Mouse (Mus musculus): Measurements from ENCODE around the gene Kcnn3. TPM values are rescaled to one million over a fixed set of nuclear protein-coding genes. Genes with fewer than 3 reads are reported as not detected.

Kcnn3 gene
- polyA plus RNA-seq, 1 experiment from 2014 or later, result 2.0 TPM

DNA sequence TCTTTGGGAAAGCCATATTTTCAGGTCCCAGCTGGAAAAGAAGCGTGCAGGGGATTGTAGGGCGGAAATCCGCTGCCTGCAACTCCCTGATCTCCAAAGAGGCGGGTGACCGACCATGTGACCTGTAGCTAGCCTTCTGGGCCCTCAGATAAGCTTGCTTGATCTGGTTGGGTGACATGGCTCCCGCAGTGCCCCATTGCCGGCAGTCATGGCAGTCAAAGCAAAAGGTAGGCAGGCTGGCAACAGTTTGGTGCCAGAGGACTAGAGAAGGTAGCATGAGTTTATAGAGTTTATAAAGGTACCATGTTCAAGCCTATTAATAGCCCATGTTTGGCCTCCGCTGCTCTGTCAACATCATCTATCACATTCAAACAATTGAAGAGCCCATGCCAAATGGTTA lies 33.5 kb downstream of the Kcnn3 start:
- H3K36me3 ChIP-seq (replicated peaks), result no peaks in the 10 kb centered on the region
- H3K9me3 ChIP-seq, result no peaks in the 10 kb centered on the region
- 94% methylated on average over 8 of the region's 8 CpGs for WGBS
- H3K4me1 ChIP-seq, result peaks cover 3% of the 10 kb centered on the region; the same call in 1 of the 2 replicates
- no peak overlapping the region for H3K9ac ChIP-seq
- ATAC-seq (ENCODE audit: low FRiP score), result no peak
- no peak overlapping the region for H3K4me2 ChIP-seq
- H3K27me3 ChIP-seq, result no peaks in the 10 kb centered on the region
- H3K4me3 ChIP-seq (replicated peaks), result no peak overlapping the region
- H3K27ac ChIP-seq, result no peak overlapping the region

DNA sequence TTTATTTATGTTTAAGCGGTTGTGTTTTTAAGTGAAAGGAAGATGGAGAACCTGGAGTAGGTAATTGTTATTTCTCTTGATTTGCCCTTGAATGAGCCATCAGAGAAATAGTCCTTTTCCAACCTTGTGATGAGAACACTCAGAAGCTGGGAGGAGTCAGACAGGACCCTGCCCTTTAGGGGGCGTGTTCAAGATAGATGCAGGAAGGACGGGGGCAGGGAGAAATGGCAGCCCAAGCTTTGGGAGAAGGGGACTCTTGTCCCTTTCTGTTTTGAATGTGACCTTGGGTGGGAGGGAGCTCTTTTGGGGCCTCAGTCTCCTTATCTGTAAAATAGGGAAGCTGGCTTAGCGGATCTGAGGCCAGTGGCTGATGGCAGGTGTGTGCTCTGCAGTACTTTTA lies 34.0 kb downstream of the Kcnn3 start:
- Histone ChIP-seq H3K27ac (no peak overlapping the region), H3K4me2 (no peak overlapping the region), H3K4me1 (peaks cover 8% of the 10 kb centered on the region), H3K36me3 (replicated peaks) (no peaks in the 10 kb centered on the region), H3K9me3 (no peaks in the 10 kb centered on the region), H3K9ac (no peak overlapping the region), H3K4me3 (replicated peaks) (no peak overlapping the region), H3K27me3 (no peaks in the 10 kb centered on the region)
- ATAC-seq (ENCODE audit: low FRiP score), result no peak
- WGBS, result 83% methylated on average over 4 of the region's 4 CpGs

DNA sequence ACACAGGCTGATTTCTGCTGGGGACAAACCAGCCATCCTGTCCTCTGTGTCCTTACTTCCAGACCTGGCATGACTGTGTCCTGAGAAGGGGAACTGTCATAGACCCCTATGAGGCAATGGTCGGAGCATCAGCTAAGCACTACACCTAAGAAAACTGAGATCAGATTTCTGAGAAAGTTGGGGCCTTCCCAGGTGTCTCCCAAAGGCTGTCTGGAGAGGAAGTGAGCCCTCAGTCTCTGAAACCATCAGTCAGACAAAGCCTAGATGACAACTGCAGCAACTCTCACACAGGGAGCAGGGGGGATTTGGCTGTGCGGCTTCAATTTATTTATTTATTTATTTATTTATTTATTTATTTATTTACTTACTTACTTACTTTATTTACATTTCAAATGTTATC lies 34.6 kb downstream of the Kcnn3 start:
- Histone ChIP-seq H3K9ac (no peak overlapping the region), H3K9me3 (no peaks in the 10 kb centered on the region), H3K4me2 (no peak overlapping the region), H3K36me3 (replicated peaks) (no peaks in the 10 kb centered on the region), H3K27ac (no peak overlapping the region), H3K4me3 (replicated peaks) (no peak overlapping the region), H3K4me1 (peaks cover 14% of the 10 kb centered on the region), H3K27me3 (no peaks in the 10 kb centered on the region)
- no peak for ATAC-seq (ENCODE audit: low FRiP score)
- WGBS, result 93% methylated on average over 2 of the region's 2 CpGs

DNA sequence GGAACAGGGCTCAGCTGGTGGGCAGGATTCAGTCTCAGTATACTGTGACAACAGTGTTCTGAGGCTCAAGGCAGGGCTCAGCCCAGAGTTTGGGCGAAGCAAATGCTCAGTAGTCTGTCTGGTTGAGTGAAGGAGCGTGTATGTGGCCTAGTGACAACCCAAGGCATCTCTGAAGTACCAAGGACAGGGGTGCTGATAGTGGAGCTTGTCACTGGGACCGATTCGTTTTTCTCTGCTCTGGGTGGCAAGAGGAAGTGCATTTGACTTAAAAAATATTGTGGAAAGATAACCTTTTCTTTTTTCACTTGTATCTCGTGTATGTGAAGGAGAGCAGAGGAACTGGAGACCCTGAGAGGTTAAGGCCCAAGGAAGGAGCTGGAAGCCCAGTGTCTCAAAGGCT lies 37.8 kb downstream of the Kcnn3 start:
- Histone ChIP-seq H3K27me3 (no peaks in the 10 kb centered on the region), H3K27ac (no peak overlapping the region), H3K9me3 (no peaks in the 10 kb centered on the region), H3K4me3 (replicated peaks) (no peak overlapping the region), H3K36me3 (replicated peaks) (no peaks in the 10 kb centered on the region), H3K9ac (no peak overlapping the region), H3K4me2 (no peak overlapping the region), H3K4me1 (peaks cover 16% of the 10 kb centered on the region)
- 79% methylated on average over 5 of the region's 5 CpGs for WGBS
- ATAC-seq (ENCODE audit: low FRiP score), result no peak

DNA sequence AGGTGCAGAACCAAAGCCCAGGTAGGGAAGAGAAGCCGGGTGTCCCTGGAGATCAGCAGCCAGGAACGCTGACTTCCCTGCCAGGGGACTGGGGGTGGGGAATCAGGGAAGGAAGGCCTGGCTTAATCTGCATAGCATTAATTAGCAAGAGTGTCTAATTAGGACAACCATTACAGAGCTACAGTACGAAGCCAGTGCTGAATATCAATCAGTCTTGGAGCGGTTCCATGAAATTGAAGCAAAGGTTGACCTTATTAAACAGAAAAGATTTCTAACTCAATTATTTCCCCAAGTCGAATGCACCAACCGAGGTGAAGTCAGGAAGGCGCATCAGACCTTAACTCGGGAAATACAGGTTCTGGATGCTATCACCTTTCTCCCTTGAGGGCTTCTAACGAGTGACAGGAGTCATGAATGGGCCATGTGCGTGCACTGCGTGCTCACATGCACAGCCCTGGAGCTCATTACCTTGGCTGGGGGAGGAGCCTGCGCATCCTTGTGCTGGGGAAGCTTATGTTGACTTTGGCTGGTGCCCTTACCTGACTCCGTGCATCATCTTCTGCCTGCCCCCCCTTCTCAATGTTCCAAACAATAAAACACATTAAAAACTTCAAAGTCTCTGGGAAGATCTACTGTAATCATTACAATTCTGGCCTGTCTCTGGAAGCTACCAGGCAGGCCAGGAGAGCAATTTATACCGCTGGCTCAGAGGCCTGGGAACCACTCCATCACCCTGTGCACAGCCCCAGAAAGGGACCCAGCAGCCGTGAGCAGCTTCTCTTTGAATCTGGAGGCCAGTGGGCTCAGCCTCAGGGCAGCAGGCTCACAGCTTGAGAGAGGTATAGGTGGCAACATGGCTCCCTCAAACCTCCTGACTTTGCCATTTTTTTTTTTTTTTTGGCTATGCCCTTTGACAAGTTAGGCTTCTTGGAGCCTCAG lies 39.3 kb downstream of the Kcnn3 start:
- Histone ChIP-seq H3K4me3 (replicated peaks) (no peak overlapping the region), H3K27me3 (no peaks in the 10 kb centered on the region), H3K27ac (peak overlapping the region; percentile 76), H3K36me3 (replicated peaks) (no peaks in the 10 kb centered on the region), H3K4me1 (peaks cover 16% of the 10 kb centered on the region), H3K4me2 (peak overlapping the region; percentile 34), H3K9me3 (no peaks in the 10 kb centered on the region), H3K9ac (peak overlapping the region; percentile 29; the same call in 1 of the 2 replicates)
- WGBS, result 40% methylated on average over 15 of the region's 15 CpGs
- ATAC-seq (ENCODE audit: low FRiP score), result peak; percentile 88; the same call in 1 of the 2 replicates

DNA sequence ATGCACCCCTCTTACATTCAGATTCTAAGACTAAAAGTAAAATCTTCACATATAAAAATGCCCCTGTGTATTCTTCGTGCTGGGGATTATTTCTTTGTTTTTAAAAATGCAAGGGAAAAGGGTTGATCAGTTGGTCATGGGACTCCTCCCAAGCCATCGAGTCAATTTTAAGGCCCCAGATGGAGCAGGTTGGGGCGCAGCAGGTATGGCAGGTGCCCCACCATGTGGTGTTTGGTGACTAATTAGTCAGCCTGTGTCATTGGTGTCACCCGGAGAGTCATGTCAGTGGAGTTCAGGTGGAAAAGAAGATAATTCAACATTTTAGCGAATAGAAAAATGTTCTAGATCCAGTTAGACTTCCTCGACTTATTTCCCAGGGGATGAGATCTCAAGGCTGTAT lies 41.4 kb downstream of the Kcnn3 start:
- Histone ChIP-seq H3K4me1 (peaks cover 16% of the 10 kb centered on the region), H3K9ac (no peak overlapping the region), H3K27me3 (no peaks in the 10 kb centered on the region), H3K4me2 (no peak overlapping the region), H3K9me3 (no peaks in the 10 kb centered on the region), H3K4me3 (replicated peaks) (no peak overlapping the region), H3K27ac (no peak overlapping the region), H3K36me3 (replicated peaks) (no peaks in the 10 kb centered on the region)
- no peak for ATAC-seq (ENCODE audit: low FRiP score)
- 91% methylated on average over 6 of the region's 6 CpGs for WGBS

DNA sequence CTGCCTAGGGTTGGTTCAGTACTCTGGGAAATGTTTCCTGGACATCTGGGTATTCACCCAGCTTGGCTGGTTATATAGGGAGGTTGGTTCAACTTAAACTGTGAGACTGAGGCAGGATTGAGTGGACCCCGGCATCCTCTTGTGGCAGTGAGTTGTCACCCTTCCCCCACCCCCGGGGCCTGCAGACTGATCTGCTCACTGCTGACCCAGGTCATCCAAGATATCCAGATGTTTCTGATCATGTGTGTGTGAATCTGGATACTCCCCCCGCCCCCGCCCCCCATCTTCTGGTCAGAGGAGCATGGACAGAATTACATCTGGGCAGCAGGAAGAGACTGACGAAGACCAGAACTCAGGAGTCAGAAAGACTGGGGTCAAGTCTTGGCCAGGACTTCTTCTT lies 45.4 kb downstream of the Kcnn3 start:
- Histone ChIP-seq H3K4me3 (replicated peaks) (no peak overlapping the region), H3K27ac (no peak overlapping the region), H3K4me2 (no peak overlapping the region), H3K9ac (no peak overlapping the region), H3K4me1 (0 out of 2 replicates have a peak, but pooled peaks cover 10% of the 10 kb centered on the region), H3K9me3 (no peaks in the 10 kb centered on the region), H3K36me3 (replicated peaks) (no peaks in the 10 kb centered on the region), H3K27me3 (no peaks in the 10 kb centered on the region)
- ATAC-seq (ENCODE audit: low FRiP score), result no peak
- 84% methylated on average over 5 of the region's 5 CpGs for WGBS

DNA sequence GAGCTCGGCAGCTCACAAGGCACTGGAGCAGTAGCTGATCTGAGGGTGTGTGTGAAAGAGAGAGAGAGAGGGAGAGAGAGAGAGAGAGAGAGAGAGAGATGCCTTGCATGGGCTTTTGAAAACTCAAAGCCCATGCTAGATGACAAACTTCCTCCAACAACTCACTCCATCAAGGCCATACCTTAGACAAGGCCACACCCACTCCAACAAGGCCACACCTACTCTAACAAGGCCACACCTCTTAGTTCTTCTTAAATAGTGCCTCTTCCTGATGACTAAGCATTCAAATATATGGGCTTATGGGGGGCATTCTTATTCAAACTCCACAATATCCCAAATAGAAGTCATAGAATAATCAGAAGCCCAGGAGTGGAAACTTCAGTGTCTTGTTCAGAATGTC lies 49.1 kb downstream of the Kcnn3 start:
- 0 out of 2 replicates have a peak, but pooled peaks cover 10% of the 10 kb centered on the region for H3K4me1 ChIP-seq
- no peak overlapping the region for H3K27ac ChIP-seq
- H3K4me3 ChIP-seq (replicated peaks), result no peak overlapping the region
- no peak overlapping the region for H3K4me2 ChIP-seq
- 92% methylated on average over 1 of the region's 1 CpGs for WGBS
- no peak for ATAC-seq (ENCODE audit: low FRiP score)
- H3K36me3 ChIP-seq (replicated peaks), result no peaks in the 10 kb centered on the region
- no peaks in the 10 kb centered on the region for H3K9me3 ChIP-seq
- H3K9ac ChIP-seq, result no peak overlapping the region
- no peaks in the 10 kb centered on the region for H3K27me3 ChIP-seq

DNA sequence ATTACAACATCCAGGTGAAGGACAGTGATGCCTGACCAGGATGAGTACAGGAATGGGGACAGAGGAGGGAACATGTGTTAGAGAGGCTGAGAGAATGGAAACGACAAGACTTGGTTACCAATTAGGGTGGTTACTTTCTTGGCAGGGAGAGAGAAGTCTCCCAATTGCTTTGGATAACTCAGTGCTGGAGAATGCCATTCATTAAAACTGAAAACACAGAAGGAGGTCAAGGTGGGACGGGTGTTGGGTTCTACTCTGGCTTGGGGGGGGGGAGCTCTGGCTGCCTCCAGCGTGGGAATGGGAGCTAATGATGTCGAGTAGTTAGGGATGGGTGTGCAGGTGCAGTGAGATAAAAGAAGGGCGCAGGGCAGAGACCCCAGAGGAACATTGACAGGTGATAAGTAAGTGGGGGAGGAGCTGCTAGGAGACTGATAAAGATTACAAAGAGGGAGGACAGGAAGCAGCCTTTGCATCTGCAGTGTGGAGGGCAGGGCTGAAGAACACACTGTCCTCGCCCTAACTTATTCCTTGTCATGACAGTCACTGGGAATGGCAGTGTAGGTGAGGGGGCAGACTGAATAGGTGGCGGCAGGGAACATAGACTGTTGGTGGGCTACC lies 49.9 kb downstream of the Kcnn3 start:
- Histone ChIP-seq H3K9me3 (no peaks in the 10 kb centered on the region), H3K27ac (no peak overlapping the region), H3K4me1 (peaks cover 14% of the 10 kb centered on the region; the same call in 1 of the 2 replicates), H3K36me3 (replicated peaks) (no peaks in the 10 kb centered on the region), H3K9ac (no peak overlapping the region), H3K27me3 (no peaks in the 10 kb centered on the region), H3K4me2 (no peak overlapping the region), H3K4me3 (replicated peaks) (no peak overlapping the region)
- ATAC-seq (ENCODE audit: low FRiP score), result no peak
- 56% methylated on average over 7 of the region's 7 CpGs for WGBS

DNA sequence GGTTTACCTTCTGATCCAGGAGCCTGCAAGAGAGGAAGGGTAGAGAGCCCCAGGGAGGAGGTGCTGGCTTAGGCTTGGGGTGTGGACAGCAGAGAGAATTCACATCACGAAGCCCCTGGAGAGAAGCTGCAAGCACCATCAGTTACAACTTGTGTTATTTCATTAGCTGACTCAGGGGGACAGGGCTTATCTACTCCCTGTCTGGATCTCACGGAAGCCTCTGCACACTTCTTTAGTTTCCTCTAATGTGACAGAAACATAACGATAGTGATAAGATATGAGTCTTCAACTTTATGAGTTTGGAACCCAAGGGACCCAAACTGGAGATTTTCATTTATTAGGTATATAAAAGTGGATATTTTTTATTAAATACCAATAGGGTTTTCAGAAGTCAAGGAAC lies 50.4 kb downstream of the Kcnn3 start:
- peaks cover 14% of the 10 kb centered on the region; the same call in 1 of the 2 replicates for H3K4me1 ChIP-seq
- no peak overlapping the region for H3K9ac ChIP-seq
- no peak for ATAC-seq (ENCODE audit: low FRiP score)
- H3K36me3 ChIP-seq (replicated peaks), result no peaks in the 10 kb centered on the region
- no peak overlapping the region for H3K4me2 ChIP-seq
- H3K4me3 ChIP-seq (replicated peaks), result no peak overlapping the region
- 79% methylated on average over 3 of the region's 3 CpGs for WGBS
- H3K9me3 ChIP-seq, result no peaks in the 10 kb centered on the region
- no peaks in the 10 kb centered on the region for H3K27me3 ChIP-seq
- H3K27ac ChIP-seq, result no peak overlapping the region

DNA sequence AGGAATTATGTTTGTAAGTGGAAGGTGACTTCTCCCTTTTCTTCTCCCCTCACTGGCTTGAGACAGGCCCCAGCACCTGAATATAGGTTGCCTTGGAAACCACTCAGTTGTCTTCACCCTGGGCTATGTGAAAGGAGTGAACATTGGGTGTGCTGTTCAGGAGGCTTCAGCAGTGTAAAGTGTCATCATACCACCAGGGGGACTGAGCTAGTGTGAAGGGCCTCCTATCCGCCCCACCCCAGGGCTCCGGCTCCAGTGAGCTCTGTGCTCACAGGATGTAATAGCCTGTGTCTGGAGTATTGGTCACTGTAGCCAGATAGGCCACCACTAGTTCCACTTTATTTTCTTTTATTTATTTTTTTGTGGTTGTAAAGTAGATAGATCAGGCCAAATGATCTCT lies 54.3 kb downstream of the Kcnn3 start:
- no peak overlapping the region for H3K4me2 ChIP-seq
- ATAC-seq (ENCODE audit: low FRiP score), result no peak
- no peaks in the 10 kb centered on the region for H3K9me3 ChIP-seq
- no peak overlapping the region for H3K9ac ChIP-seq
- H3K27ac ChIP-seq, result no peak overlapping the region
- peaks cover 17% of the 10 kb centered on the region; the same call in 1 of the 2 replicates for H3K4me1 ChIP-seq
- H3K4me3 ChIP-seq (replicated peaks), result no peak overlapping the region
- H3K36me3 ChIP-seq (replicated peaks), result no peaks in the 10 kb centered on the region
- 59% methylated on average over 2 of the region's 2 CpGs for WGBS
- H3K27me3 ChIP-seq, result no peaks in the 10 kb centered on the region

DNA sequence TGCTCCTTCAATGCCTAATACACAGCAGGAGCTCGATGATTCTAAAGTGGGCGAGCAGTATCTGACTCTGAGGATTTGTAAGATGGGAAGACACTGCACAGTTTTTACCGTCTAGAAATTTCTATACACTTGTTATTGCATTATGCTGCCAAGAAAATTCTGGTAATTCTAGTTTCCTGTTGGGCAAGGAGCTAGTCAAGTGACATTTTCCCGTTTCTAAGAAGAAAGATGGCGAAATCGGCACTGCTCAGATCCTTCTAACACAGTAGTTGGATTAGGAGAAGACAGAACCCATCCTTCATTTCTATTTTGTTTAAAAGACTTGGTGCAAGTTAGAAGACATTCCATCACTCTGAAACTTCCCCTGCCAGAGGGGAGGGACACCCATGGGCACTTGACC lies 56.4 kb downstream of the Kcnn3 start:
- WGBS, result 93% methylated on average over 6 of the region's 6 CpGs
- Histone ChIP-seq H3K27me3 (no peaks in the 10 kb centered on the region), H3K4me1 (peaks cover 7% of the 10 kb centered on the region; the same call in 1 of the 2 replicates), H3K4me3 (replicated peaks) (no peak overlapping the region), H3K9ac (no peak overlapping the region), H3K27ac (no peak overlapping the region), H3K9me3 (no peaks in the 10 kb centered on the region), H3K36me3 (replicated peaks) (no peaks in the 10 kb centered on the region), H3K4me2 (no peak overlapping the region)
- ATAC-seq (ENCODE audit: low FRiP score), result no peak
